In the genomic region with DNA sequence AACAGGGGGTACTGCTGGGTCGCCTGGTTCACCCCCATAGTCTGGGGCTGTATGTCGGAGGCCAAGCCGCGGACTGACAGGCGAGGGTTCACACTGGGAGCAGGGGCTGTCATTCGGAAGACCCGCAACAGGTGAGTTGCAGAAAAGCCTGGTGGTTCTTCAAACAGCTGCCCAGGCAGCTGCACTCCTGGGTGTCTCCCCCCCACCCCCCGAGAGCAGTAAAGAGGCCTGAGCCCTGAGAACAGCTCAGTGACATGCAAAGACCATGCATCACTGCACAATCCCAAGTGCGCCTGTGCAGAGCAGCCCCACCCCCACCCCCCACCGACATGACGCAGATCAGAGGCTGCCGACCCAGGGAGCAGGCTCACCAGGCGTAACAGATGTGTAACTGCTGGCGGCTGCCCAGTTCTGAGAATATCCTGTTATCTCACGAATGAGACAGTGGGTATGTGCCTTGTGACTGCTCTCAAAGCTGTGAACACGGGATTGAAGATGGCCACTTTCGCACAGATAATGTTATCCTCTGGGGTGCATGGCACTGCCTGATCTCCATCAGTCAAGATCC, we compare ENCODE assay signal across 8 mouse cellular contexts. TPM values are rescaled to one million over a fixed set of nuclear protein-coding genes. Genes with fewer than 3 reads are reported as not detected.
A peak's percentile ranks its signal among the peaks of the same experiment; 100 is the strongest.
DNase-seq lines count a peak whose midpoint lies in the region; ATAC-seq and TF ChIP-seq lines count a peak whose summit lies in the region.

No protein-coding gene starts in this region.

- H3K27me3 ChIP-seq in forebrain, postnatal 0 days (ENCODE audit: insufficient read depth, low read length): no peaks in the 10 kb centered on the region
- H3K27me3 ChIP-seq in forebrain, embryonic 12.5 days: no peaks in the 10 kb centered on the region
- no peaks in the 10 kb centered on the region for H3K27me3 ChIP-seq in G1E (ENCODE audit: insufficient read depth, low read length)
- no peaks in the 10 kb centered on the region for H3K27me3 ChIP-seq in embryonic facial prominence, embryonic 11.5 days (ENCODE audit: control insufficient read depth, insufficient read depth, low read length)
- no peaks in the 10 kb centered on the region for H3K27me3 ChIP-seq in kidney, embryonic 15.5 days
- peaks cover 10% of the 10 kb centered on the region; the same call in 1 of the 2 replicates for H3K27me3 ChIP-seq in midbrain, embryonic 10.5 days (ENCODE audit: low read depth, poor library complexity, severe bottlenecking)

- H3K36me3 ChIP-seq in forebrain, postnatal 0 days (ENCODE audit: insufficient read depth): peaks cover 48% of the 10 kb centered on the region
- peaks cover 52% of the 10 kb centered on the region for H3K36me3 ChIP-seq in forebrain, embryonic 12.5 days (replicated peaks)
- peaks cover 58% of the 10 kb centered on the region for H3K36me3 ChIP-seq in G1E (replicated peaks)
- H3K36me3 ChIP-seq in embryonic facial prominence, embryonic 11.5 days (replicated peaks; ENCODE audit: control insufficient read depth, insufficient read depth, low read depth, low read length): peaks cover 13% of the 10 kb centered on the region
- peaks cover 44% of the 10 kb centered on the region for H3K36me3 ChIP-seq in kidney, embryonic 15.5 days
- H3K36me3 ChIP-seq in midbrain, embryonic 10.5 days: peaks cover 55% of the 10 kb centered on the region

- H3K4me2 ChIP-seq in forebrain, postnatal 0 days (ENCODE audit: low read depth): no peak overlapping the region
- H3K4me2 ChIP-seq in forebrain, embryonic 12.5 days: no peak overlapping the region
- no peak overlapping the region for H3K4me2 ChIP-seq in embryonic facial prominence, embryonic 11.5 days (ENCODE audit: low read depth, low read length)
- peak overlapping the region; percentile 36 for H3K4me2 ChIP-seq in kidney, embryonic 15.5 days

- no peak overlapping the region for H3K27ac ChIP-seq in forebrain, postnatal 0 days (ENCODE audit: low read depth, low read length)
- no peak overlapping the region for H3K27ac ChIP-seq in forebrain, embryonic 12.5 days
- no peak overlapping the region for H3K27ac ChIP-seq in embryonic facial prominence, embryonic 11.5 days (replicated peaks; ENCODE audit: low read depth, low read length)
- H3K27ac ChIP-seq in kidney, embryonic 15.5 days: peak overlapping the region; percentile 66
- H3K27ac ChIP-seq in midbrain, embryonic 10.5 days (replicated peaks): 0 out of 2 replicates have a peak overlapping the region, but pooled peaks have one; percentile 2

- 45% methylated on average over 17 of the region's 17 CpGs for WGBS in forebrain, postnatal 0 days
- 45% methylated on average over 17 of the region's 17 CpGs for WGBS in forebrain, embryonic 12.5 days
- WGBS in embryonic facial prominence, embryonic 11.5 days: 43% methylated on average over 17 of the region's 17 CpGs
- 29% methylated on average over 17 of the region's 17 CpGs for WGBS in kidney, embryonic 15.5 days
- WGBS in midbrain, embryonic 10.5 days: 44% methylated on average over 17 of the region's 17 CpGs

- ATAC-seq in forebrain, postnatal 0 days: no peak
- ATAC-seq in forebrain, embryonic 12.5 days (ENCODE audit: low FRiP score): no peak
- ATAC-seq in G1E (ENCODE audit: extremely low read depth, insufficient number of reproducible peaks, low FRiP score, poor library complexity, severe bottlenecking): peak; percentile 94
- ATAC-seq in embryonic facial prominence, embryonic 11.5 days (replicated peaks; ENCODE audit: insufficient number of reproducible peaks, low FRiP score, low TSS enrichment, low read depth): no peak
- ATAC-seq in kidney, embryonic 15.5 days (replicated peaks; ENCODE audit: low FRiP score): peak; percentile 75

- DNase-seq in forebrain, postnatal 0 days: peak; percentile 50
- peak; percentile 89 for DNase-seq in G1E (ENCODE audit: low spot score)
- peak; percentile 50 for DNase-seq in embryonic facial prominence, embryonic 11.5 days (ENCODE audit: low spot score)
- DNase-seq in midbrain, embryonic 10.5 days (ENCODE audit: low spot score): peak; percentile 48
- DNase-seq in thymus, postnatal 14 days: peak; percentile 51
- DNase-seq in ovary, postnatal 14 days (ENCODE audit: low spot score): no peak

- no peak overlapping the region for H3K9ac ChIP-seq in forebrain, postnatal 0 days
- no peak overlapping the region for H3K9ac ChIP-seq in forebrain, embryonic 12.5 days
- H3K9ac ChIP-seq in embryonic facial prominence, embryonic 11.5 days (replicated peaks; ENCODE audit: low read length): no peak overlapping the region
- H3K9ac ChIP-seq in kidney, embryonic 15.5 days: no peak overlapping the region

- H3K9me3 ChIP-seq in forebrain, postnatal 0 days (ENCODE audit: low read length): no peaks in the 10 kb centered on the region
- H3K9me3 ChIP-seq in forebrain, embryonic 12.5 days: no peaks in the 10 kb centered on the region
- no peaks in the 10 kb centered on the region for H3K9me3 ChIP-seq in G1E (replicated peaks)
- no peaks in the 10 kb centered on the region for H3K9me3 ChIP-seq in embryonic facial prominence, embryonic 11.5 days (replicated peaks; ENCODE audit: control insufficient read depth, low read length)
- H3K9me3 ChIP-seq in kidney, embryonic 15.5 days (replicated peaks): no peaks in the 10 kb centered on the region
- no peaks in the 10 kb centered on the region for H3K9me3 ChIP-seq in midbrain, embryonic 10.5 days (replicated peaks)

- no peak for TF ChIP-seq CTCF in forebrain, postnatal 0 days (IDR thresholded peaks at IDR 0.05; ENCODE audit: low read depth)
- no peak for TF ChIP-seq CTCF in G1E (IDR thresholded peaks at IDR 0.05; ENCODE audit: low read depth, low read length)

- no peak overlapping the region for H3K4me3 ChIP-seq in forebrain, postnatal 0 days (ENCODE audit: low read depth, low read length)
- H3K4me3 ChIP-seq in forebrain, embryonic 12.5 days (replicated peaks): no peak overlapping the region
- H3K4me3 ChIP-seq in G1E (ENCODE audit: low read depth, low read length): peak overlapping the region; percentile 65; the same call in 1 of the 2 replicates
- H3K4me3 ChIP-seq in embryonic facial prominence, embryonic 11.5 days (ENCODE audit: low read depth, low read length): no peak overlapping the region
- H3K4me3 ChIP-seq in kidney, embryonic 15.5 days (replicated peaks): no peak overlapping the region
- H3K4me3 ChIP-seq in midbrain, embryonic 10.5 days: no peak overlapping the region

- H3K4me1 ChIP-seq in forebrain, postnatal 0 days (ENCODE audit: insufficient read depth): peaks cover 10% of the 10 kb centered on the region; the same call in 1 of the 2 replicates
- peaks cover 20% of the 10 kb centered on the region for H3K4me1 ChIP-seq in forebrain, embryonic 12.5 days
- H3K4me1 ChIP-seq in G1E (ENCODE audit: insufficient read depth, low read depth, low read length): peaks cover 82% of the 10 kb centered on the region
- H3K4me1 ChIP-seq in embryonic facial prominence, embryonic 11.5 days (ENCODE audit: control insufficient read depth, insufficient read depth, low read length): no peaks in the 10 kb centered on the region
- H3K4me1 ChIP-seq in kidney, embryonic 15.5 days: peaks cover 35% of the 10 kb centered on the region
- peaks cover 34% of the 10 kb centered on the region for H3K4me1 ChIP-seq in midbrain, embryonic 10.5 days

RNA-seq across cellular contexts. Expression of gene Rrp1, which starts 13.7 kb away (rescaled TPM):
- 256 TPM in 2 replicates for total RNA-seq in forebrain, postnatal 0 days (2014; rRNA removed)
- polyA plus RNA-seq in forebrain, postnatal 0 days (2015; fragmentation: Nextera tagmentation; extraction: Ambion mirVana): 401 and 455 TPM in 2 replicates
- polyA plus RNA-seq in forebrain, embryonic 12.5 days (2016; fragmentation: Nextera tagmentation; extraction: Ambion mirVana): 326 and 329 TPM in 2 replicates
- total RNA-seq in G1E (2014; fragmentation: Nextera tagmentation) (172 and 189 TPM in 2 replicates), G1E (2017) (423 and 464 TPM in 2 replicates)
- 372 and 420 TPM in 2 replicates for polyA plus RNA-seq in G1E (2012)
- polyA plus RNA-seq in embryonic facial prominence, embryonic 11.5 days (2014; fragmentation: Nextera tagmentation; extraction: Ambion mirVana): 225 and 243 TPM in 2 replicates
- polyA plus RNA-seq in kidney, embryonic 15.5 days (2015; fragmentation: Nextera tagmentation; extraction: Ambion mirVana): 287 and 316 TPM in 2 replicates
- 319 and 355 TPM in 2 replicates for polyA plus RNA-seq in midbrain, embryonic 10.5 days (2016; fragmentation: Nextera tagmentation; extraction: Ambion mirVana)

RNA-seq across cellular contexts. Expression of gene Cstb, which starts 26.3 kb away (rescaled TPM):
- 55.2 and 59.0 TPM in 2 replicates for total RNA-seq in forebrain, postnatal 0 days (2014; rRNA removed)
- polyA plus RNA-seq in forebrain, postnatal 0 days (2015; fragmentation: Nextera tagmentation; extraction: Ambion mirVana): 147 and 190 TPM in 2 replicates
- polyA plus RNA-seq in forebrain, embryonic 12.5 days (2016; fragmentation: Nextera tagmentation; extraction: Ambion mirVana): 118 and 120 TPM in 2 replicates
- total RNA-seq in G1E (2014; fragmentation: Nextera tagmentation): 33.7 and 47.1 TPM in 2 replicates
- total RNA-seq in G1E (2017): 251 and 260 TPM in 2 replicates
- polyA plus RNA-seq in G1E (2012): 20.0 and 40.3 TPM in 2 replicates
- 168 and 177 TPM in 2 replicates for polyA plus RNA-seq in embryonic facial prominence, embryonic 11.5 days (2014; fragmentation: Nextera tagmentation; extraction: Ambion mirVana)
- 182 and 209 TPM in 2 replicates for polyA plus RNA-seq in kidney, embryonic 15.5 days (2015; fragmentation: Nextera tagmentation; extraction: Ambion mirVana)
- 112 and 114 TPM in 2 replicates for polyA plus RNA-seq in midbrain, embryonic 10.5 days (2016; fragmentation: Nextera tagmentation; extraction: Ambion mirVana)

RNA-seq across cellular contexts. Expression of gene Agpat3, which starts 46.9 kb away (rescaled TPM):
- total RNA-seq in forebrain, postnatal 0 days (2014; rRNA removed): 72.9 and 94.9 TPM in 2 replicates
- 72.4 and 101 TPM in 2 replicates for polyA plus RNA-seq in forebrain, postnatal 0 days (2015; fragmentation: Nextera tagmentation; extraction: Ambion mirVana)
- polyA plus RNA-seq in forebrain, embryonic 12.5 days (2016; fragmentation: Nextera tagmentation; extraction: Ambion mirVana): 52.5 and 58.0 TPM in 2 replicates
- 1.2 and 2.3 TPM in 2 replicates for total RNA-seq in G1E (2014; fragmentation: Nextera tagmentation)
- 1.9 and 2.3 TPM in 2 replicates for total RNA-seq in G1E (2017)
- 2.9 and 3.0 TPM in 2 replicates for polyA plus RNA-seq in G1E (2012)
- 32.8 and 34.1 TPM in 2 replicates for polyA plus RNA-seq in embryonic facial prominence, embryonic 11.5 days (2014; fragmentation: Nextera tagmentation; extraction: Ambion mirVana)
- polyA plus RNA-seq in kidney, embryonic 15.5 days (2015; fragmentation: Nextera tagmentation; extraction: Ambion mirVana): 84.9 and 88.7 TPM in 2 replicates
- polyA plus RNA-seq in midbrain, embryonic 10.5 days (2016; fragmentation: Nextera tagmentation; extraction: Ambion mirVana): 41.6 and 48.9 TPM in 2 replicates

Comparison
In these comparisons a context has a peak if more than half of its experiments do, and no peak if none do; other contexts are left out.
1. ATAC-seq: peak in G1E (single experiment) and kidney, embryonic 15.5 days (single experiment); none in forebrain, postnatal 0 days (single experiment), forebrain, embryonic 12.5 days (single experiment) and embryonic facial prominence, embryonic 11.5 days (single experiment).
2. H3K27ac ChIP-seq: peak in kidney, embryonic 15.5 days (single experiment) and midbrain, embryonic 10.5 days (single experiment); none in forebrain, postnatal 0 days (single experiment), forebrain, embryonic 12.5 days (single experiment) and embryonic facial prominence, embryonic 11.5 days (single experiment).